Mouse (Mus musculus) forebrain, embryonic 13.5 days (tissue): ENCODE measurements around the gene Ift52. TPM values are rescaled to one million over a fixed set of nuclear protein-coding genes. Genes with fewer than 3 reads are reported as not detected.

Experiments
- ATAC-seq: fragments of 200-750 bp; cut with Nextera tagmentation; 2 replicates; pipeline ENCODE4 v1.8.0; 2017
- H3K27ac ChIP-seq: fragments of 300-500 bp; sonication (generic); 2 replicates; pipeline ENCODE4 v1.5.1; 2015; ENCODE audit warnings: inconsistent platforms, mild to moderate bottlenecking, moderate library complexity
- H3K27me3 ChIP-seq: fragments of 300-500 bp; sonication (generic); 2 replicates; pipeline ENCODE4 v1.6.1; 2015; ENCODE audit warnings: mild to moderate bottlenecking, inconsistent platforms
- H3K36me3 ChIP-seq: fragments of 300-500 bp; sonication (generic); 2 replicates; pipeline ENCODE4 v1.6.1; 2015; ENCODE audit warnings: mild to moderate bottlenecking, inconsistent platforms; ENCODE audit not compliant: poor library complexity, severe bottlenecking
- H3K4me1 ChIP-seq: fragments of 300-500 bp; sonication (generic); 2 replicates; pipeline ENCODE4 v1.6.1; 2015; ENCODE audit warnings: inconsistent platforms
- H3K4me2 ChIP-seq: fragments of 300-500 bp; sonication (generic); 2 replicates; pipeline ENCODE4 v1.6.1; 2015; ENCODE audit warnings: inconsistent platforms, mild to moderate bottlenecking, moderate library complexity
- H3K4me3 ChIP-seq: fragments of 300-500 bp; sonication (generic); 2 replicates; pipeline ENCODE4 v1.5.1; 2015; ENCODE audit warnings: mild to moderate bottlenecking, inconsistent platforms
- H3K9ac ChIP-seq: fragments of 300-500 bp; sonication (generic); 2 replicates; pipeline ENCODE4 v1.6.1; 2015; ENCODE audit warnings: mild to moderate bottlenecking, inconsistent platforms
- H3K9me3 ChIP-seq: fragments of 300-500 bp; sonication (generic); replicated peaks from 2 replicates; pipeline ENCODE4 v1.6.1; 2016; ENCODE audit warnings: inconsistent platforms
- WGBS: fragments of 180-500 bp; shearing (Covaris S2); methylation state at CpG from one replicate; pipeline ENCODE4 v1.1.7; 2015; 5-methylcytosine and 5-hydroxymethylcytosine counted together
- polyA plus RNA-seq: library from polyadenylated mRNA; unstranded; fragments of >200 nt; fragmentation: Nextera tagmentation; extraction: Ambion mirVana; gene quantifications from 2 replicates; pipeline ENCODE4 v1.2.1, GENCODE M21; 2015

Ift52 gene
- 44.8 and 48.9 TPM in 2 replicates for polyA plus RNA-seq

DNA sequence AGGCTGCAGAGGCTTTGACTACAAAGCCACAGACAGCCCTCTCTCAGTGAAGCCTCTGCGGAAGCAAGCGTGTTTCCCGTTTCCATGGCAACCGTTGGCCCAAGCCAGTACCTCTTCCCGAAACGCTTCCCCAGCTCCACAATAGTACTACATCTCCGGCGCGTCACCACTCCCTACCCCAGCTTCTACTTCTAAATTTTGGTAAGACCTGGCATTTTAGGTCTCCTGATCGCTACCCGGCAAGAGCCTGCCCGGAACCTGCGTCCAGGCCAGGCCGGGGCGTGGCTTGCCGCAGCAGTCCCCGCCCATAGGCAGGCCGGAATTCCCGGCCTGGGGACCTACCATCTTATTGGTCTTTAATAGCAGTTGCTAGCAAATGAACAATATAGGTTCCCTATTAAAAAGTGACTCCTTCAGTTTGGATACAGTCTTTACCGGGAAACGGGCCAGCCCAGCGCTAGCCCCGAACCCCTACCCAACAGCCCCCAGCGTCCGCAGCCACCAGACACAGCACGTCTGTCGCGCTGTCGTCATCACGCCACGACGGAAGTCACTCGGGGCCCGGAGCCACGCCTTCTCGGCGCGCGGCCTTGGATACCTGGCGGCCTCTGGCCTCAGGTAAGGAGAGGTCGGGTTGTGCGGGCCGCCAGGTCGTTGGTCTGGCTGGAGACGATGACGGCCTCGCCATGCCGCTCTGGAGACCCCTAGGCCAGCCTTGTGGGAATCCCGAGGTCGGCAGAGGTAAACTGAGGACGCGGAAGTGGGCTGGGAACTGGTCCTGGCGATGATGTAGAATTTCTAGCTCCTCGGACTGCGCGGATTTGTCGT, at the start of gene Ift52:
TSS of gene Ift52 (plus strand) at position 439 of the 828 bp plus-strand sequence.
- Histone ChIP-seq H3K27ac (peak within 1 kb of the TSS; percentile 14; the same call in 1 of the 2 replicates), H3K9ac (peak within 1 kb of the TSS; percentile 84), H3K4me1 (peaks cover 14% of the 10 kb centered on the region), H3K27me3 (no peaks in the 10 kb centered on the region), H3K4me3 (peak within 1 kb of the TSS; percentile 89), H3K9me3 (no peaks in the 10 kb centered on the region), H3K36me3 (no peaks in the 10 kb centered on the region), H3K4me2 (peak within 1 kb of the TSS; percentile 63)
- ATAC-seq: peak; percentile 96
- WGBS: under 1% methylated on average over 57 of the region's 57 CpGs

DNA sequence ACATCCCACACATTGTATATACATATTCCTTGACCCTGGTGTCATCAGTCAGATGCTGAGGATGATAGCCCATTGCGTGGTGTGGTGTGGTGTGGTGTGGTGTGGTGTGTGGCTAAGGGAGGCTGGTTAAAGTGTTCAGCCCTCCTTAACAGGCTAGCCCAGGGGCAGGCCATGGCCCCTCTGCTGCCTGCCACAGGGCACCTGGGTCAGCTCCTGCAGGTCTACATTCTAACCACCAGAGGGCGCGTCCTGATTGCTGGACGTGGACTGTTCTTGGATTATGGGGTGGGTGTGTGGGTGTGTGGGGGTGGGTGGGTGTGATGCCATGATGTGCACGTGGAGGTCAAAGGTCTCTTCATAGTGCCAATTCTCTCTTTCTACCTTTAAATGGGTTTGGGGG, 48.8 kb upstream of the Ift52 start:
- H3K27ac ChIP-seq: no peak overlapping the region
- 12% methylated on average over 5 of the region's 5 CpGs for WGBS
- H3K27me3 ChIP-seq: no peaks in the 10 kb centered on the region
- H3K9me3 ChIP-seq: no peaks in the 10 kb centered on the region
- H3K36me3 ChIP-seq: no peaks in the 10 kb centered on the region
- no peak overlapping the region for H3K9ac ChIP-seq
- ATAC-seq: no peak
- peaks cover 2% of the 10 kb centered on the region for H3K4me1 ChIP-seq
- H3K4me2 ChIP-seq: no peak overlapping the region
- no peak overlapping the region for H3K4me3 ChIP-seq

DNA sequence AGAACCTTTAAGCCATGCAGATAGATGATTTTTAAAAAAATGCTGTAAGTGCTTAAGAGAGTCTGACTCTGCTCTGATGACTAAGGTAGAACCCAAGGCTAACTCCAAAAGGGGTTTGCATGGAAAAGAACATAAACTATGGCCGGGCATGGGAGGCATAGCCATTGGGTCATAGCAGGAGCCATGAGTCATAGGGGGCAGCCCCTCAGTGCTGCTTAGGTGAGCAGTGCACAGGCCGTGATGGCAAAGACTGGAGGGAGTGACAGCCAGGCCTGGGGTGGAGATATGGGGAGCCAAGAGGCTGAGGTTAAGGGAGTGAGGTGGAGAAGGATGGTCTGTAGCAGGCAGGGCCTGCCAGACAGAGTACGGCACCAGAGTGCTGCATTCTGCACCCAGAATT, 48.1 kb upstream of the Ift52 start:
- H3K4me3 ChIP-seq: no peak overlapping the region
- no peaks in the 10 kb centered on the region for H3K9me3 ChIP-seq
- peaks cover 9% of the 10 kb centered on the region for H3K4me1 ChIP-seq
- 90% methylated on average over 3 of the region's 3 CpGs for WGBS
- H3K9ac ChIP-seq: no peak overlapping the region
- no peaks in the 10 kb centered on the region for H3K27me3 ChIP-seq
- H3K27ac ChIP-seq: no peak overlapping the region
- no peak overlapping the region for H3K4me2 ChIP-seq
- ATAC-seq: no peak
- H3K36me3 ChIP-seq: no peaks in the 10 kb centered on the region

DNA sequence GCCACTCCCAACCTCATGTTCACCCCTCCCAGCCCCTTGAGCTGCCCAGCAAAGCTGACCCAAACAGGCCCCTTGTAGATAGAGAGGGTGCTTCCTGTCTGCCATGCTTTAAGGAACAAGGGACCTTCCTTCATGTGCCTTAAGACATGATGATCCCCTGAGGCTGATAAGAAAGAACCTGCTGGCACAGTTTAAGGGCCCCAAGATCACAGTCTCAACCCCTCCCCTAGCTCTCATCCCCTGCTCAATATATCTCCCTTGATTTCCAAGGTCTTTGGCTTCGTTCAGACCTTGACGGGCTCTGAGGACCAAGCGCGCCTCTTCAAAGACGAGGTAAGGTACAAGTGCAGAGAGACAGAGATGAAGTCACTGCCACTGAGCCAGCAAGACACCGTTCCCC, 46.3 kb upstream of the Ift52 start:
- Histone ChIP-seq H3K4me3 (no peak overlapping the region), H3K27me3 (no peaks in the 10 kb centered on the region), H3K27ac (no peak overlapping the region), H3K4me1 (peaks cover 23% of the 10 kb centered on the region), H3K9me3 (no peaks in the 10 kb centered on the region), H3K4me2 (no peak overlapping the region), H3K9ac (no peak overlapping the region), H3K36me3 (no peaks in the 10 kb centered on the region)
- ATAC-seq: no peak
- 89% methylated on average over 6 of the region's 6 CpGs for WGBS

DNA sequence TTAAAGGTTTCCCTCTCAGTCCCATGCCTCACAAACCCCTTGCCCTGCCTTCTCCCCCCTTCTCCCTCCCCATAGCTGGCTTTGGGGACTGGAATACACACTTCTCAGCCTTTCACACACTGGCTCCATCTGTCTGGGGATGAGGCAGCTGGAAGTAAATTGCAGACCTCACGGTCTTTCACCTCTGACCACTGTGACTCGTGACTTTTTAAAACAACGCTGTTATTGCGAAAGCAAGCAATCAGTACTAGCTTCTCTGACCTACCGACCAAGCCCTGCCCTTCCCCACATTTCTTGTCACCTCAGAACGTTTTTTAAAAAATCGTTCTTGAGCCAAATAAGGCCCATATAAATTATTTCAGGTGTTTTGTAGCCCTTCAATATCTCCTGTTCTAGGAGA, 44.4 kb upstream of the Ift52 start:
- H3K27me3 ChIP-seq: no peaks in the 10 kb centered on the region
- no peak overlapping the region for H3K27ac ChIP-seq
- no peak overlapping the region for H3K4me3 ChIP-seq
- H3K36me3 ChIP-seq: no peaks in the 10 kb centered on the region
- no peaks in the 10 kb centered on the region for H3K9me3 ChIP-seq
- 82% methylated on average over 7 of the region's 7 CpGs for WGBS
- H3K9ac ChIP-seq: no peak overlapping the region
- ATAC-seq: no peak
- H3K4me1 ChIP-seq: peaks cover 31% of the 10 kb centered on the region
- H3K4me2 ChIP-seq: no peak overlapping the region

DNA sequence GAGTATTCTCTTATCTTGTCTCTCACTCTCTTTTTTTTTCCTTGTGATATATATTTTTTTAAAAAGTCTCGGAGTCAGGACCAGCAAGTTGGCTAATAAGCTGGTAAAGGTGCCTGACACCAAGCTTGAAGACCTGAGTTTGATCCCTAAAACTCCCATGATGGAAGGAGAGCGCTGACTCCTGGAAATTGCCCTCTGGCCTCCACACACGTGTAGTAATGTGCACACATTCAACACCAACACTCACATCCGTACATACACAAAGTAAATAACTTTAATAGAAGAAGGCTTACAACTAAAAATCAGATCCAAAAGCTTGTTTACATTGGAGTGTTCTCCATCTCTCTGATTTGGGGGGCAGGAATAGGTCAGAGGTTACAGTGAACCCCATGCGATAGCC, 43.9 kb upstream of the Ift52 start:
- no peak overlapping the region for H3K9ac ChIP-seq
- H3K4me1 ChIP-seq: peaks cover 31% of the 10 kb centered on the region
- H3K4me3 ChIP-seq: no peak overlapping the region
- no peak overlapping the region for H3K4me2 ChIP-seq
- no peaks in the 10 kb centered on the region for H3K27me3 ChIP-seq
- no peaks in the 10 kb centered on the region for H3K36me3 ChIP-seq
- ATAC-seq: no peak
- no peaks in the 10 kb centered on the region for H3K9me3 ChIP-seq
- H3K27ac ChIP-seq: no peak overlapping the region
- WGBS: 79% methylated on average over 5 of the region's 5 CpGs

DNA sequence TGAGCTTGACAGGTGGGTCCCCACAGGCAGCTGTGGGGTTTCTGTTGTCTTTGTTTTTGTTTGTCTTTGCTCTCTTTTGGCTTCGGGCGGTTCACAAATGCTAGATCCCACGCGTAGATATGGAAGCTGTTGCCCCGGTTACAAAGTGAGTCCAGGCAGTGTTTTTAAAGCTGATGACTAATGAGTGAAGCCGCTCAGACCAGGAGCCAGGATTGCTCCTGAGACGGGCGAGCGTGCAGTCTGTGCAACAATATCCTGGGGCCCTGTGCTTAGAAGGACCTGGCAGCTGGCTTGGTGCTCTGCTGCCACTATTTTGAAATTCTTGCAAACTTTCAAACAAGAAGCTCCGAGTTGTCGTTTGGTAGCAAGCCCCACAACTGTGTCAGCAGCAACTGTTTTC, 43.5 kb upstream of the Ift52 start:
- no peak for ATAC-seq
- no peak overlapping the region; the same call in 1 of the 2 replicates for H3K4me2 ChIP-seq
- H3K4me1 ChIP-seq: peaks cover 31% of the 10 kb centered on the region
- no peak overlapping the region for H3K9ac ChIP-seq
- no peaks in the 10 kb centered on the region for H3K27me3 ChIP-seq
- H3K9me3 ChIP-seq: no peaks in the 10 kb centered on the region
- WGBS: 20% methylated on average over 11 of the region's 11 CpGs
- no peaks in the 10 kb centered on the region for H3K36me3 ChIP-seq
- no peak overlapping the region for H3K4me3 ChIP-seq
- H3K27ac ChIP-seq: no peak overlapping the region

DNA sequence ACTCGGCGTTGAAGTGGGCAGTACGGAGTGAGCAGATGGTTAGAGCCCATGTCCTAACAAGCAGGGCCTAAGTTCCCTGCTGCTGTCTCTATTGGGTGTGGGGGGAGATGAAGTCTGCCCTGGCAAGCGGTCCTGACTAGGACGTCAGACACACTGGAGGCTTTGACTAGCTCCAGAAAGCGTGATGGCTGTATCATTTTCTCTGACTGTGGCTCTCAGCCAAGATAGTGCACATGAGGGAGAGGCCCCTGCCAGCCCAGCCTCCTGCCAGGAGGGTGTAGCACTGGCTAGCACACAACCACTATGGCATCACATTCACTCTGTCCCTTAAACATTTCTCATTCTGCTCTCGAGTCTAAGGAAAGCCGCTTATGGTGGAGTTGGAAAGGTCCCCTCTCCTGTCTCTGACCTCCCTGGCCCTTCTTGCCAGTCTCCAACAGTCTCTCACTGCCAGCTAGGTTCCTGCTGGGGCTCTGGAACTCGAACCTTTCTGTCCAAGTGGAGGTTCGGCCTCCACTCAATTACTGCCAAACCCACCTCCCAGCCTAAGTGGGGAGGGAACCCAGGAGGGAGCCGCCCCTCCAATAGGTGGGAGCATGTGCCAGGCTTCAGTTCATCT, 41.9 kb upstream of the Ift52 start:
- no peaks in the 10 kb centered on the region for H3K27me3 ChIP-seq
- peaks cover 31% of the 10 kb centered on the region for H3K4me1 ChIP-seq
- WGBS: 68% methylated on average over 11 of the region's 11 CpGs
- no peak overlapping the region for H3K4me2 ChIP-seq
- no peak overlapping the region for H3K27ac ChIP-seq
- H3K9me3 ChIP-seq: no peaks in the 10 kb centered on the region
- H3K36me3 ChIP-seq: no peaks in the 10 kb centered on the region
- no peak overlapping the region for H3K4me3 ChIP-seq
- no peak overlapping the region for H3K9ac ChIP-seq
- ATAC-seq: peak; percentile 80

DNA sequence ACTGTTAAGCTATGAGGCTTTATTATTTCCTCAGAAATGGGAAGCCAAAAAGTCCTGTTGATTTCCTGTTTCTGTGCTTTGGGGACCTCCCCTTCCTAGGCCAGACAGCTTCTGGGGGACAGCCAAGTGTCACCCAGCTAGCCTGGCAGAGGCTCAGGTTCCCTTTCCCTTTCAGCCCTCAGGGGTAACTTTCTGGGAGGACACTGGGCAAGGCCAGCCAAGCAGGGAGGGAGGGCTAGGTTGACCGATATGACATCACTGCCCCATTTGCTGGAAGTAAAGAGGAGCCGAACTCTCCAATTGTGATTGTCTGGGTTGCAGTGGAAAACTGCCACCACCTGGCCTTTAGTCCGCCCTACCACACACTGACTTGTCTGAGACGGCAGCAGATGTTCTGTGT, 41.2 kb upstream of the Ift52 start:
- H3K36me3 ChIP-seq: no peaks in the 10 kb centered on the region
- H3K4me1 ChIP-seq: peaks cover 31% of the 10 kb centered on the region
- H3K27ac ChIP-seq: no peak overlapping the region
- WGBS: 65% methylated on average over 4 of the region's 4 CpGs
- no peak overlapping the region for H3K9ac ChIP-seq
- H3K4me3 ChIP-seq: no peak overlapping the region
- ATAC-seq: no peak
- H3K27me3 ChIP-seq: no peaks in the 10 kb centered on the region
- H3K4me2 ChIP-seq: no peak overlapping the region
- H3K9me3 ChIP-seq: no peaks in the 10 kb centered on the region

DNA sequence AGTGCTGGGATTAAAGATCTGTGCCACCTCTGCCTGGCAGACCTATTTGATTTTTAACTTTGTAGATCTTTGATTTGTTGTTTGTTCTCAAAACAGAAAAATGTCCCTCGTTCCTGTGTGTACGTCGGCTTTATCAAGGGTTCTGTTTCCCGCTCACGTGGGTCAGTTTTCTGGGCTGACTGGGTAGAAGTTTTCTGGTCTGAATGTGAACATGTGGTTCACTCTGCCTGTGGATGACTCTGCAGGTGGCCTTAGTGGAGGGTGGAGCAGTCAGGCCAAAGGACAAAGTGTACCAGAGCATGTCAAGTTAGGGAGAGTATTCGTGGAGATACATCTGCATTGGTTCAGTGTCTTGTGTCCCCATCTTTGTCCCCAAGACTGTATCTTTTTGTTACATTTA, 32.8 kb upstream of the Ift52 start:
- Histone ChIP-seq H3K4me2 (no peak overlapping the region), H3K36me3 (no peaks in the 10 kb centered on the region), H3K27me3 (peaks cover 9% of the 10 kb centered on the region; the same call in 1 of the 2 replicates), H3K9ac (no peak overlapping the region), H3K27ac (no peak overlapping the region), H3K4me3 (no peak overlapping the region), H3K9me3 (no peaks in the 10 kb centered on the region), H3K4me1 (peaks cover 5% of the 10 kb centered on the region)
- no peak for ATAC-seq
- WGBS: 91% methylated on average over 6 of the region's 6 CpGs

DNA sequence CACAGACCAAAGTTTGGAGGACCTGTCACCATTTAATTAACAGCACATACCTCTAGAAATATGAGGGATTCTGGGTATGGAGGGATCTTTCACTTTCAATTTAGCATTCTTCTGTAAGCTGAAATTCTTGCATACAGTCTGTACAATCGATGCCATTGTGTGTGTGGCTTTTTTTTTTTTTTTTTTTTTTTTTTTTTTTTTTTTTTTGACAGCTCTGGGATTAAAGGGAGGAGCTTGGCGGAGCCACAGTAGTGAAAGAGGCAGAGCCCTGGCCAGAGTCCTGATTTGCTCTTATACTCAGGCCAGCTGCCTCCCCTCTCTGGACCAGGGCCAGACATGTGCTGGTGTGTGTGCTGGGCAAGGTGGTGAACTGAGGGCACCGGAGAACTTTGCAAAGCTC, 31.2 kb upstream of the Ift52 start:
- no peaks in the 10 kb centered on the region for H3K9me3 ChIP-seq
- no peak overlapping the region for H3K9ac ChIP-seq
- 0 out of 2 replicates have a peak, but pooled peaks have one; percentile 53 for ATAC-seq
- peaks cover 9% of the 10 kb centered on the region; the same call in 1 of the 2 replicates for H3K27me3 ChIP-seq
- 49% methylated on average over 3 of the region's 3 CpGs for WGBS
- H3K27ac ChIP-seq: no peak overlapping the region
- H3K4me1 ChIP-seq: peaks cover 5% of the 10 kb centered on the region
- H3K4me3 ChIP-seq: no peak overlapping the region
- H3K36me3 ChIP-seq: no peaks in the 10 kb centered on the region
- no peak overlapping the region for H3K4me2 ChIP-seq

DNA sequence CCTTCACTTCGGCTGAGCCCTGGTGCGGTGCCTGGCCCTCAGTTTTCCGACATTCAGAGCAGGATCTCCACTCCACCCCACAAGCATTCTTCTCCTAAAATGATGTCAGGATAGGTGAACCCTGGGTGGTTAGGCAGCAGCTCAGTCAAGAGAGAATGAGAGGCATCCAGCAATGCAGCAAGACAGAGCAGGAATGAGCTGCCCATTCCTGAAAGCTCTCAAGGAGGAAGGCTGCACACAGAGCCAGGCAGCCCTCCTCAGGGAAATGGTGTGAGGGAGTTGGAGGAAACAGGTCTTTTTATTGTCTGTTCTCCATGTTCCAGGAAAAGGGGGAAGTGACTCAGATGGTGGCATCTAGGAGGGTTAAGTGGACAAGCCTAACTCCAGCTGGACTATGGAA, 30.4 kb upstream of the Ift52 start:
- 94% methylated on average over 3 of the region's 3 CpGs for WGBS
- peaks cover 5% of the 10 kb centered on the region for H3K4me1 ChIP-seq

More for the DNA sequence above, 30.4 kb upstream of the Ift52 start:
- Histone ChIP-seq H3K9ac (no peak overlapping the region), H3K4me2 (no peak overlapping the region), H3K36me3 (no peaks in the 10 kb centered on the region), H3K27ac (no peak overlapping the region), H3K27me3 (peaks cover 9% of the 10 kb centered on the region; the same call in 1 of the 2 replicates), H3K9me3 (no peaks in the 10 kb centered on the region), H3K4me3 (no peak overlapping the region)
- no peak for ATAC-seq
